Mouse (Mus musculus): ENCODE measurements around the gene Celsr1. TPM values are rescaled to one million over a fixed set of nuclear protein-coding genes. Genes with fewer than 3 reads are reported as not detected.

Gene Celsr1
- polyA plus RNA-seq, 1 experiment from 2014 or later = 2.4 TPM

DNA sequence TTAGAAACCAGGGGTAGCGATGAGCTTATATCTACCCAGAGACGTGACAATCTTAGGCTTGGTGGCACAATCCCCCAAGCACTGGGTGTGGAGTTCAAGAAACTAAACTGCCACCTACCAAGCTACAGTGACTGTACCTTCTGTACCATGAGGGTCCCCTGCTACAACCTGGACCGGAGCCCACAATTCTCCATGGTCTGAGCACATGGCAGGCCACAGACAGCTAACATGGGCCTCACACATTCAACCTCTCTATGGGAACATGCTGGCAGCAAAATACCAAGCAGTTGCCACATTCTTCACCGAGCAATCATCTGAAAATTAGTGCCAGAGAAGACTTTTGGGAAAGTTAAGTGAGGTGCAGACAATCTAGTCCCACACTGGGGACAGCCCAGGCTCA is 47.4 kb downstream of the Celsr1 start:
- no peaks in the 10 kb centered on the region for H3K9me3 ChIP-seq (ENCODE audit: control insufficient read depth, low read length)
- H3K4me3 ChIP-seq (ENCODE audit: low read depth, low read length) = no peak overlapping the region
- H3K36me3 ChIP-seq (ENCODE audit: control insufficient read depth, insufficient read depth, low read length) = no peaks in the 10 kb centered on the region
- no peaks in the 10 kb centered on the region for H3K27me3 ChIP-seq (ENCODE audit: control insufficient read depth, insufficient read depth, low read length)
- H3K4me2 ChIP-seq (ENCODE audit: low read depth, low read length) = no peak overlapping the region
- no peak overlapping the region for H3K27ac ChIP-seq (ENCODE audit: low read depth, low read length)
- WGBS = 83% methylated on average over 4 of the region's 4 CpGs
- H3K4me1 ChIP-seq (ENCODE audit: control insufficient read depth, insufficient read depth, low read length) = no peaks in the 10 kb centered on the region
- ATAC-seq (ENCODE audit: low read depth) = no peak
- no peak overlapping the region for H3K9ac ChIP-seq (replicated peaks; ENCODE audit: low read depth, low read length)

GRCm38 (mm10) chr15:85985601-85986000 is 48.0 kb downstream of the Celsr1 start:
- ATAC-seq (ENCODE audit: low read depth) = no peak
- H3K9me3 ChIP-seq (ENCODE audit: control insufficient read depth, low read length) = no peaks in the 10 kb centered on the region
- no peak overlapping the region for H3K27ac ChIP-seq (ENCODE audit: low read depth, low read length)
- H3K4me3 ChIP-seq (ENCODE audit: low read depth, low read length) = no peak overlapping the region
- no peak overlapping the region for H3K9ac ChIP-seq (replicated peaks; ENCODE audit: low read depth, low read length)
- no peaks in the 10 kb centered on the region for H3K4me1 ChIP-seq (ENCODE audit: control insufficient read depth, insufficient read depth, low read length)
- no peaks in the 10 kb centered on the region for H3K27me3 ChIP-seq (ENCODE audit: control insufficient read depth, insufficient read depth, low read length)
- H3K36me3 ChIP-seq (ENCODE audit: control insufficient read depth, insufficient read depth, low read length) = no peaks in the 10 kb centered on the region
- 66% methylated on average over 4 of the region's 4 CpGs for WGBS
- H3K4me2 ChIP-seq (ENCODE audit: low read depth, low read length) = no peak overlapping the region

DNA sequence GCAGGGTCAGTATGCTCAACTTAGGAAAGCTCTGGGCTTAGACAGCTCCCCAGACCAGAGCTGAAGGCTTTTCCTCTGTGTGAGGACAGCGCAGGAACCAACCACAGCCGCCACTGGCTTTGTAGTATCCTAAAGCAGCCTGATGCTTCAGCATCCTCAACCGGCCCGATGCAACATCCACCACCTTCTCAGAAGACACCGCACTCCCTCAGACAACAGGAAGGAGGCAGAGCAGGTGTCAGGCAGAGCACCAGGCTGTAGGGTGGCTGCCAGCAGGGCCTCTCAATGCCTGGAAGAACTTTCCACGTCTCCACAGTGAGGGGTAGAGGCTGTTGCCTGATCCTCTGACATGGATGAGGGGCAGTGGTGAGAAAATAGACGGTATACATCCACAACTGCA is 50.4 kb downstream of the Celsr1 start:
- Histone ChIP-seq H3K9me3 (ENCODE audit: control insufficient read depth, low read length) (no peaks in the 10 kb centered on the region), H3K27me3 (ENCODE audit: control insufficient read depth, insufficient read depth, low read length) (no peaks in the 10 kb centered on the region), H3K4me3 (ENCODE audit: low read depth, low read length) (no peak overlapping the region), H3K9ac (replicated peaks; ENCODE audit: low read depth, low read length) (no peak overlapping the region), H3K27ac (ENCODE audit: low read depth, low read length) (no peak overlapping the region), H3K4me1 (ENCODE audit: control insufficient read depth, insufficient read depth, low read length) (no peaks in the 10 kb centered on the region), H3K4me2 (ENCODE audit: low read depth, low read length) (no peak overlapping the region), H3K36me3 (ENCODE audit: control insufficient read depth, insufficient read depth, low read length) (no peaks in the 10 kb centered on the region)
- no peak for ATAC-seq (ENCODE audit: low read depth)
- 91% methylated on average over 7 of the region's 7 CpGs for WGBS

DNA sequence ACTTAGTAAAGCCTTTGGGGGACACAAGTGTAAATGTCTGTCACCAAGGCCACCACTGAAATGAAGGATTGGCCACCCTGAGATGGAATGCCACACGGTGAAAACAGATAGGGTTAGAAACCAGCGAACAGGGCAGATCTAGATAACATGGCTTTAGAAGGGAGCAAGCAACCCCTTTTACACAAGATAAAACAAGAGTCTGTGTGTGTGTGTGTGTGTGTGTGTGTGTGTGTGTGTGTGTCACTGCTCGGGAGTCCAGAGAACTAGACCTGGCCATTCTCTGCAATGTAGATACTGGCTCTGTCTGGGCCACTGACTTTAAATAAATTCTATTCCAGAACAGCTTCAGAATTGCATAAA is 51.2 kb downstream of the Celsr1 start:
- ATAC-seq (ENCODE audit: low read depth) = no peak
- Histone ChIP-seq H3K4me1 (ENCODE audit: control insufficient read depth, insufficient read depth, low read length) (no peaks in the 10 kb centered on the region), H3K4me3 (ENCODE audit: low read depth, low read length) (no peak overlapping the region), H3K4me2 (ENCODE audit: low read depth, low read length) (no peak overlapping the region), H3K9me3 (ENCODE audit: control insufficient read depth, low read length) (no peaks in the 10 kb centered on the region), H3K9ac (replicated peaks; ENCODE audit: low read depth, low read length) (no peak overlapping the region), H3K27ac (ENCODE audit: low read depth, low read length) (no peak overlapping the region), H3K27me3 (ENCODE audit: control insufficient read depth, insufficient read depth, low read length) (no peaks in the 10 kb centered on the region), H3K36me3 (ENCODE audit: control insufficient read depth, insufficient read depth, low read length) (no peaks in the 10 kb centered on the region)
- 74% methylated on average over 3 of the region's 3 CpGs for WGBS

GRCm38 (mm10) chr15:85981768-85982415 is 51.7 kb downstream of the Celsr1 start:
- Histone ChIP-seq H3K36me3 (ENCODE audit: control insufficient read depth, insufficient read depth, low read length) (no peaks in the 10 kb centered on the region), H3K9ac (replicated peaks; ENCODE audit: low read depth, low read length) (no peak overlapping the region), H3K4me3 (ENCODE audit: low read depth, low read length) (no peak overlapping the region), H3K4me2 (ENCODE audit: low read depth, low read length) (no peak overlapping the region), H3K9me3 (ENCODE audit: control insufficient read depth, low read length) (no peaks in the 10 kb centered on the region), H3K4me1 (ENCODE audit: control insufficient read depth, insufficient read depth, low read length) (no peaks in the 10 kb centered on the region), H3K27ac (ENCODE audit: low read depth, low read length) (no peak overlapping the region), H3K27me3 (ENCODE audit: control insufficient read depth, insufficient read depth, low read length) (no peaks in the 10 kb centered on the region)
- ATAC-seq (ENCODE audit: low read depth) = no peak
- 49% methylated on average over 11 of the region's 11 CpGs for WGBS

- H3K4me2 ChIP-seq (ENCODE audit: low read depth, low read length) = no peak overlapping the region
- 66% methylated on average over 9 of the region's 9 CpGs for WGBS
- H3K27me3 ChIP-seq (ENCODE audit: control insufficient read depth, insufficient read depth, low read length) = no peaks in the 10 kb centered on the region
- no peak for ATAC-seq (ENCODE audit: low read depth)
- no peak overlapping the region for H3K4me3 ChIP-seq (ENCODE audit: low read depth, low read length)
- H3K9ac ChIP-seq (replicated peaks; ENCODE audit: low read depth, low read length) = no peak overlapping the region
- no peaks in the 10 kb centered on the region for H3K36me3 ChIP-seq (ENCODE audit: control insufficient read depth, insufficient read depth, low read length)
- peaks cover 18% of the 10 kb centered on the region for H3K4me1 ChIP-seq (ENCODE audit: control insufficient read depth, insufficient read depth, low read length)
- no peak overlapping the region for H3K27ac ChIP-seq (ENCODE audit: low read depth, low read length)
- no peaks in the 10 kb centered on the region for H3K9me3 ChIP-seq (ENCODE audit: control insufficient read depth, low read length)
Measured at GRCm38 (mm10) chr15:85977086-85977485, 56.5 kb downstream of the Celsr1 start.

GRCm38 (mm10) chr15:85975746-85976145 is 57.8 kb downstream of the Celsr1 start:
- ATAC-seq (ENCODE audit: low read depth) = no peak
- Histone ChIP-seq H3K27ac (ENCODE audit: low read depth, low read length) (peak overlapping the region; percentile 76), H3K9me3 (ENCODE audit: control insufficient read depth, low read length) (no peaks in the 10 kb centered on the region), H3K27me3 (ENCODE audit: control insufficient read depth, insufficient read depth, low read length) (no peaks in the 10 kb centered on the region), H3K4me3 (ENCODE audit: low read depth, low read length) (no peak overlapping the region), H3K9ac (replicated peaks; ENCODE audit: low read depth, low read length) (no peak overlapping the region; the same call in 1 of the 2 replicates), H3K4me1 (ENCODE audit: control insufficient read depth, insufficient read depth, low read length) (peaks cover 20% of the 10 kb centered on the region), H3K4me2 (ENCODE audit: low read depth, low read length) (peak overlapping the region; percentile 21; the same call in 1 of the 2 replicates), H3K36me3 (ENCODE audit: control insufficient read depth, insufficient read depth, low read length) (no peaks in the 10 kb centered on the region)
- WGBS = 17% methylated on average over 16 of the region's 16 CpGs

- Histone ChIP-seq H3K9me3 (ENCODE audit: control insufficient read depth, low read length) (no peaks in the 10 kb centered on the region), H3K4me3 (ENCODE audit: low read depth, low read length) (no peak overlapping the region), H3K9ac (replicated peaks; ENCODE audit: low read depth, low read length) (no peak overlapping the region), H3K36me3 (ENCODE audit: control insufficient read depth, insufficient read depth, low read length) (no peaks in the 10 kb centered on the region), H3K4me2 (ENCODE audit: low read depth, low read length) (no peak overlapping the region), H3K27ac (ENCODE audit: low read depth, low read length) (no peak overlapping the region), H3K27me3 (ENCODE audit: control insufficient read depth, insufficient read depth, low read length) (no peaks in the 10 kb centered on the region), H3K4me1 (ENCODE audit: control insufficient read depth, insufficient read depth, low read length) (peaks cover 19% of the 10 kb centered on the region)
- WGBS = 20% methylated on average over 5 of the region's 5 CpGs
- ATAC-seq (ENCODE audit: low read depth) = no peak
Measured at GRCm38 (mm10) chr15:85971596-85971995, 62.0 kb downstream of the Celsr1 start.

- no peak overlapping the region for H3K4me2 ChIP-seq (ENCODE audit: low read depth, low read length)
- H3K36me3 ChIP-seq (ENCODE audit: control insufficient read depth, insufficient read depth, low read length) = no peaks in the 10 kb centered on the region
- no peak overlapping the region for H3K9ac ChIP-seq (replicated peaks; ENCODE audit: low read depth, low read length)
- H3K9me3 ChIP-seq (ENCODE audit: control insufficient read depth, low read length) = no peaks in the 10 kb centered on the region
- ATAC-seq (ENCODE audit: low read depth) = no peak
- peaks cover 13% of the 10 kb centered on the region for H3K4me1 ChIP-seq (ENCODE audit: control insufficient read depth, insufficient read depth, low read length)
- H3K4me3 ChIP-seq (ENCODE audit: low read depth, low read length) = no peak overlapping the region
- 78% methylated on average over 8 of the region's 8 CpGs for WGBS
- no peaks in the 10 kb centered on the region for H3K27me3 ChIP-seq (ENCODE audit: control insufficient read depth, insufficient read depth, low read length)
- no peak overlapping the region for H3K27ac ChIP-seq (ENCODE audit: low read depth, low read length)
Measured at GRCm38 (mm10) chr15:85970441-85970840, 63.1 kb downstream of the Celsr1 start.

Measured in neural tube, embryonic 14.5 days (tissue).